Mouse (Mus musculus) erythroblast, embryonic 14.5 days (primary cell): ENCODE data around the gene Colca2. TPM values are rescaled to one million over a fixed set of nuclear protein-coding genes. Genes with fewer than 3 reads are reported as not detected.

Source experiments
- H3K27me3 ChIP-seq: 2 replicates; pipeline ENCODE4 v1.6.1; 2012; ENCODE audit warnings: inconsistent platforms; ENCODE audit not compliant: control insufficient read depth
- H3K36me3 ChIP-seq: 2 replicates; pipeline ENCODE4 v1.6.1; 2012; ENCODE audit warnings: mild to moderate bottlenecking, inconsistent platforms; ENCODE audit not compliant: control insufficient read depth
- H3K4me1 ChIP-seq: 2 replicates; pipeline ENCODE4 v1.6.1; 2012; ENCODE audit warnings: inconsistent platforms; ENCODE audit not compliant: control insufficient read depth
- H3K4me3 ChIP-seq: replicated peaks from 2 replicates; pipeline ENCODE3; 2012; ENCODE audit warnings: moderate library complexity, mild to moderate bottlenecking, inconsistent platforms
- H3K9me3 ChIP-seq: 2 replicates; pipeline ENCODE4 v1.6.1; 2012; ENCODE audit warnings: low read length, inconsistent platforms, mixed read lengths; ENCODE audit not compliant: control insufficient read depth
- GATA1 ChIP-seq: IDR thresholded peaks from 2 replicates; pipeline ENCODE4 v1.6.1; 2012; ENCODE audit warnings: low read length, inconsistent platforms, mixed read lengths
- TAL1 ChIP-seq: IDR thresholded peaks from 3 replicates; pipeline ENCODE4 v1.6.1; 2012; ENCODE audit warnings: low read length, inconsistent platforms, mixed read lengths
- polyA plus RNA-seq: library from polyadenylated mRNA; stranded (reverse); fragments of >175 nt; gene quantifications from 2 replicates; pipeline ENCODE4 v1.2.3, GENCODE M21; 2012

Gene Colca2
- polyA plus RNA-seq, 1 experiment: not detected

GRCm38 (mm10) chr9:51232163-51232562 is 46.2 kb downstream of the Colca2 start:
- no peaks in the 10 kb centered on the region for H3K9me3 ChIP-seq
- no peaks in the 10 kb centered on the region for H3K4me1 ChIP-seq
- H3K36me3 ChIP-seq: no peaks in the 10 kb centered on the region
- TF ChIP-seq TAL1 (no peak), GATA1 (no peak)
- no peaks in the 10 kb centered on the region for H3K27me3 ChIP-seq
- H3K4me3 ChIP-seq: no peak overlapping the region

DNA sequence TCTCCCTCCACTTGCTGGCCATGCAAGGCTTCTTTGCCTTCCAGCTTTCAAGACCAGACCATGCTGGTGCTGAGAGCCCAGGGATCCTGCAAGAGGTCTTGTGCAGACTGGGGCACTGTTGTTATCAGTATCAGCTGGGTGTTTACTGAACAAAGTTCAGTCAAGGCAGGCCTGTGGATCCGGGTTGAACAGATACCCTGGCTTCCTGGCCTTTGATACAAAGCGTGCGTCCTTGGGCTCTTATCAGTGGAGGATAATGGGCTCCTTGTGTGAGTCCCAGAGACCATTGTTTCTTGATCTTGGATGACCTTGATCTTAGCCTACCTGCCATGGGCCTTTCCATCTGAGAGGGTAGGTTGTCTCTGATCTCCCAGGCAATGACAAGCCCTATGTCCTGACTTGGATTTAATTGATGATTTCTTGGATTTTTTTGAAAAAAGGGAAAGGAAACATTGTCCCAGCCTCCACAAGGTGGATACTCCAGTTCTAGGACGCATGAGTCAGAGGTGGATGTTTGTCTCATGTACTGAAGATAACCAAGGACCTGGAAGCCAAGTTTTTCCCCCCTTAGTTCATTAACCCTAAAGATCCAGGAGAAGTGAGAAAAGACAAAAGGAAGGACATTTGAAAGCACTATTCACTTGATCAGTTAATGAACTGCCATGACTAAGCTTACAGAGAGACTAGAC is 47.5 kb downstream of the Colca2 start:
- Histone ChIP-seq H3K4me3 (no peak overlapping the region), H3K4me1 (no peaks in the 10 kb centered on the region), H3K9me3 (no peaks in the 10 kb centered on the region), H3K27me3 (no peaks in the 10 kb centered on the region), H3K36me3 (no peaks in the 10 kb centered on the region)
- no peak for TF ChIP-seq TAL1
- no peak for TF ChIP-seq GATA1

DNA sequence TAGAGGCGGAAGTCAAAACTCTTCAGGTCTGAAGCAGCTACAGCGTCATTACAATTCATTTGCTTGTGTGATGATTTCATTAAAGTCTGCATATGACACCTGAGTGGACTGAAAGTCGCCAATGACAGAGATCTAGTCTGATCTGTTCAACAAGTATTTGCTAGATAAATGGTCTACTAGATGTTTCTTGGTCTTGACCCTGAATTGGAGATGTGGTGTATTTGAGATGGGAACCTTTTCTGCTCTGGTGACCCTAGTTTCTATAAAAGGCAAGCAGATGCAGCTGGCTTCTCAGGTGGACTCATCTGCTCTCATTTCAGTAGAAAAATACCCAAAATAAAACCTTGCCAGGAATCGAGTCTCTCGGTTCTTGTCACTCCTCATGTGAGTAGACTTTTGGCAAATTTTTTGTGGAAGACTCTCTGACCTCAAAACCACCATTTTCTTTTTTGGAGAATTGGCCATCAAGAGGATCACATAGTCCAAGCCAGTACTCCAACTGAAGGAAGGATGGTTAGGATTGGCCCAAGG is 52.7 kb downstream of the Colca2 start:
- Histone ChIP-seq H3K9me3 (no peaks in the 10 kb centered on the region), H3K36me3 (no peaks in the 10 kb centered on the region), H3K27me3 (no peaks in the 10 kb centered on the region), H3K4me1 (no peaks in the 10 kb centered on the region), H3K4me3 (no peak overlapping the region)
- TF ChIP-seq GATA1 (no peak), TAL1 (no peak)

Other genes with a start within 250 kb of the Colca2 start
- not detected in 2 replicates for gene Btg4, start 217.7 kb downstream of the Colca2 start, polyA plus RNA-seq
- not detected in 2 replicates for gene Layn, start 201.5 kb downstream of the Colca2 start, polyA plus RNA-seq
- gene 4833427G06Rik, start 176.5 kb downstream of the Colca2 start, polyA plus RNA-seq: not detected in 2 replicates
- not detected in 2 replicates for gene Gm32742, start 113.1 kb downstream of the Colca2 start, polyA plus RNA-seq
- gene Pou2af1, start 64.9 kb downstream of the Colca2 start, polyA plus RNA-seq: 0.07 and 0.10 TPM in 2 replicates
- gene 1810046K07Rik, start 50.3 kb upstream of the Colca2 start, polyA plus RNA-seq: 0.05 and 0.08 TPM in 2 replicates